Mouse (Mus musculus) lung, postnatal 0 days (tissue): Measurements from ENCODE around the gene Cfap206.

Source experiments
- CTCF ChIP-seq: IDR thresholded peaks from 2 replicates; pipeline ENCODE4 v1.5.1; 2016; ENCODE audit warnings: antibody characterized with exemption, mild to moderate bottlenecking
- EP300 ChIP-seq: IDR thresholded peaks from 2 replicates; pipeline ENCODE4 v1.6.1; 2016; ENCODE audit warnings: antibody characterized with exemption, mild to moderate bottlenecking, control low read depth

DNA sequence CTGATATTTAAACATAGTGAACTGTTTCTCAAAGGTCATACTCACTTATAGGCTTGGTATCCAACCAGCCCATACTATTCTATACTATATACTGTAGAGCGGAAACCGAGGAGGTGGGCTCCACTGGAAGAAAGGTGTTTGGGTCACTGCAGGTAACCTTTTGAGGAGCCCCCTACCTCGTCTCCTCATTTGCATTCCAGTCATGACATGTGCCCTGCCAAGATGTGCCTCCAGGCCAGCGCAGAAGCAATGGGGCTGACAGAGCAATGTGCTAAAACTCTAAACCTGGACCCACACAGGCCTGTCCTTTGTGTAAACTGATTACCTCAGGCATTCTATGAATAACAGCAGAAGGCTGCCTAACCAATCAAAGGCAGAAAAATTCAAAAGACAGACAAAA lies 5.7 kb downstream of the Cfap206 start:
- no peak for TF ChIP-seq CTCF
- TF ChIP-seq EP300, result no peak
